Mouse (Mus musculus) thymus, postnatal 25 days (tissue): ENCODE measurements around the gene Ttc25.
A peak's percentile ranks its signal among the peaks of the same experiment; 100 is the strongest.
"Not testable (repeated sequence)": the region's sequence is repeated elsewhere in the genome, so short reads cannot be mapped to it uniquely, and the experiment has no call there.

Experiments used
- DNase-seq: peaks from one replicate; pipeline ENCODE4 v3.0.0; 2022

Ttc25 gene

GRCm38 (mm10) chr11:100533871-100534270 is 11.5 kb upstream of the Ttc25 start:
- no peak for DNase-seq

- not testable (repeated sequence) for DNase-seq
Observed at GRCm38 (mm10) chr11:100534411-100534810, 11.0 kb upstream of the Ttc25 start.

GRCm38 (mm10) chr11:100534821-100535220 is 10.6 kb upstream of the Ttc25 start:
- DNase-seq: not testable (repeated sequence)

- no peak for DNase-seq
Observed at GRCm38 (mm10) chr11:100535996-100536395, 9.4 kb upstream of the Ttc25 start.

GRCm38 (mm10) chr11:100536466-100536865 is 8.9 kb upstream of the Ttc25 start:
- no peak for DNase-seq

GRCm38 (mm10) chr11:100540966-100541365 is 4.4 kb upstream of the Ttc25 start:
- DNase-seq: no peak

- no peak for DNase-seq
Observed at GRCm38 (mm10) chr11:100541577-100541976, 3.8 kb upstream of the Ttc25 start.

- no peak for DNase-seq
Observed at GRCm38 (mm10) chr11:100545746-100546085, 309 bp downstream of the Ttc25 start.

GRCm38 (mm10) chr11:100546955-100547354 is 1.5 kb downstream of the Ttc25 start:
- DNase-seq: no peak

- no peak for DNase-seq
Observed at GRCm38 (mm10) chr11:100548141-100548540, 2.7 kb downstream of the Ttc25 start.

- DNase-seq: no peak
Observed at GRCm38 (mm10) chr11:100549466-100549865, 4.1 kb downstream of the Ttc25 start.

GRCm38 (mm10) chr11:100550101-100550500 is 4.7 kb downstream of the Ttc25 start:
- DNase-seq: no peak

GRCm38 (mm10) chr11:100552842-100553241 is 7.4 kb downstream of the Ttc25 start:
- no peak for DNase-seq

GRCm38 (mm10) chr11:100555583-100555982 is 10.2 kb downstream of the Ttc25 start:
- peak; percentile 71 for DNase-seq

GRCm38 (mm10) chr11:100557563-100557962 is 12.2 kb downstream of the Ttc25 start:
- DNase-seq: no peak

- no peak for DNase-seq
Observed at GRCm38 (mm10) chr11:100559476-100559875, 14.1 kb downstream of the Ttc25 start.

GRCm38 (mm10) chr11:100561748-100562147 is 16.3 kb downstream of the Ttc25 start:
- DNase-seq: no peak

GRCm38 (mm10) chr11:100564297-100564696 is 18.9 kb downstream of the Ttc25 start:
- no peak for DNase-seq

- no peak for DNase-seq
Observed at GRCm38 (mm10) chr11:100564703-100565102, 19.3 kb downstream of the Ttc25 start.

GRCm38 (mm10) chr11:100567229-100567628 is 21.8 kb downstream of the Ttc25 start:
- DNase-seq: no peak

GRCm38 (mm10) chr11:100567815-100568245 is 22.4 kb downstream of the Ttc25 start:
- DNase-seq: no peak

- no peak for DNase-seq
Observed at GRCm38 (mm10) chr11:100568692-100569091, 23.3 kb downstream of the Ttc25 start.

- no peak for DNase-seq
Observed at GRCm38 (mm10) chr11:100569789-100570188, 24.4 kb downstream of the Ttc25 start.

- DNase-seq: peak; percentile 75
Observed at GRCm38 (mm10) chr11:100570430-100571201, 25.2 kb downstream of the Ttc25 start.

GRCm38 (mm10) chr11:100571202-100571567 is 25.8 kb downstream of the Ttc25 start:
- no peak for DNase-seq
